In genomic region chr2:65619781-65620180, GRCm38 (mm10) we compare ENCODE assay signal across 9 mouse cellular contexts. TPM values are rescaled to one million over a fixed set of nuclear protein-coding genes. Genes with fewer than 3 reads are reported as not detected.
DNase-seq lines count a peak whose midpoint lies in the region; ATAC-seq lines count a peak whose summit lies in the region.
"Had no signal": no experiment of that assay in that cellular context is flagged by ENCODE, and none has a peak within 500 bp of the region (broad histone marks: within the 10 kb centered on the region; RNA-seq: fewer than 3 reads in every experiment).

No protein-coding gene starts in this region.

- no peak for ATAC-seq in hindbrain, embryonic 11.5 days (ENCODE audit: low FRiP score)
- no peak for ATAC-seq in hindbrain, embryonic 13.5 days (ENCODE audit: low FRiP score)

- peak; percentile 72 for DNase-seq in hindbrain, embryonic 11.5 days (ENCODE audit: low spot score)
- DNase-seq in 416B (ENCODE audit: low read depth) (peak; percentile 37), adipocyte (ENCODE audit: low spot score) (peak; percentile 76)
- peak; percentile 79 for DNase-seq in kidney, postnatal 10 days
- no peak for DNase-seq in layer of hippocampus, postnatal 14 days (ENCODE audit: low spot score in 2 of 2)
- no peak for DNase-seq in frontal cortex, postnatal 10 days (ENCODE audit: low spot score in 2 of 2)
- no peak for DNase-seq in cerebellum, postnatal 4 days (ENCODE audit: low spot score in 2 of 2)

- no peaks in the 10 kb centered on the region for H3K9me3 ChIP-seq in hindbrain, embryonic 11.5 days (ENCODE audit: control insufficient read depth, low read length)
- H3K9me3 ChIP-seq in hindbrain, embryonic 13.5 days = no peaks in the 10 kb centered on the region
- H3K9me3 ChIP-seq: heart, embryonic 15.5 days had no signal

- WGBS in hindbrain, embryonic 11.5 days = 25% methylated on average over 5 of the region's 5 CpGs
- WGBS in hindbrain, embryonic 13.5 days = 26% methylated on average over 5 of the region's 5 CpGs

- H3K36me3 ChIP-seq in hindbrain, embryonic 11.5 days (ENCODE audit: control insufficient read depth, insufficient read depth, low read length) = no peaks in the 10 kb centered on the region
- no peaks in the 10 kb centered on the region for H3K36me3 ChIP-seq in hindbrain, embryonic 13.5 days
- H3K36me3 ChIP-seq: heart, embryonic 15.5 days had no signal

- no peak overlapping the region for H3K27ac ChIP-seq in hindbrain, embryonic 11.5 days (ENCODE audit: low read depth, low read length)
- no peak overlapping the region for H3K27ac ChIP-seq in hindbrain, embryonic 13.5 days
- H3K27ac ChIP-seq: heart, embryonic 15.5 days had no signal

- H3K4me2 ChIP-seq in hindbrain, embryonic 11.5 days (replicated peaks; ENCODE audit: low read depth, low read length) = no peak overlapping the region
- no peak overlapping the region for H3K4me2 ChIP-seq in hindbrain, embryonic 13.5 days
- H3K4me2 ChIP-seq: heart, embryonic 15.5 days had no signal

- no peak overlapping the region for H3K4me3 ChIP-seq in hindbrain, embryonic 11.5 days (ENCODE audit: low read depth, low read length)
- H3K4me3 ChIP-seq in hindbrain, embryonic 13.5 days = no peak overlapping the region
- H3K4me3 ChIP-seq: heart, embryonic 15.5 days had no signal

- no peak overlapping the region for H3K9ac ChIP-seq in hindbrain, embryonic 11.5 days (ENCODE audit: low read depth, low read length)
- H3K9ac ChIP-seq in hindbrain, embryonic 13.5 days = no peak overlapping the region
- H3K9ac ChIP-seq: heart, embryonic 15.5 days had no signal

- no peaks in the 10 kb centered on the region for H3K4me1 ChIP-seq in hindbrain, embryonic 11.5 days (replicated peaks; ENCODE audit: control insufficient read depth, insufficient read depth, low read length)
- peaks cover 15% of the 10 kb centered on the region for H3K4me1 ChIP-seq in hindbrain, embryonic 13.5 days (replicated peaks)
- H3K4me1 ChIP-seq: heart, embryonic 15.5 days had no signal

- H3K27me3 ChIP-seq in hindbrain, embryonic 11.5 days (ENCODE audit: control insufficient read depth, insufficient read depth, low read length) = no peaks in the 10 kb centered on the region
- H3K27me3 ChIP-seq in hindbrain, embryonic 13.5 days = no peaks in the 10 kb centered on the region
- H3K27me3 ChIP-seq: heart, embryonic 15.5 days had no signal

RNA-seq across cellular contexts. Expression of gene Scn2a, which starts 0.8 kb away (rescaled TPM):
- 9.8 and 16.6 TPM in 2 replicates for polyA plus RNA-seq in hindbrain, embryonic 11.5 days (2014; fragmentation: Nextera tagmentation; extraction: Ambion mirVana)
- 37.1 and 38.6 TPM in 2 replicates for polyA plus RNA-seq in hindbrain, embryonic 13.5 days (2015; fragmentation: Nextera tagmentation; extraction: Ambion mirVana)
- 100 to 1,000 TPM; 271 to 284 TPM for total RNA-seq in layer of hippocampus, postnatal 14 days (2021)

RNA-seq across cellular contexts. Expression of gene Scn3a, which starts 52.4 kb away (rescaled TPM):
- 33.2 and 34.4 TPM in 2 replicates for polyA plus RNA-seq in hindbrain, embryonic 11.5 days (2014; fragmentation: Nextera tagmentation; extraction: Ambion mirVana)
- 51.3 and 57.4 TPM in 2 replicates for polyA plus RNA-seq in hindbrain, embryonic 13.5 days (2015; fragmentation: Nextera tagmentation; extraction: Ambion mirVana)
- 10 to 100 TPM; 39.7 to 43.6 TPM for total RNA-seq in layer of hippocampus, postnatal 14 days (2021)

Comparison
In these comparisons a context has a peak if more than half of its experiments do, and no peak if none do; other contexts are left out.
1. DNase-seq: peak in hindbrain, embryonic 11.5 days (single experiment), 416B (single experiment), adipocyte (single experiment) and kidney, postnatal 10 days (single experiment); none in layer of hippocampus, postnatal 14 days (0 of 2), frontal cortex, postnatal 10 days (0 of 2) and cerebellum, postnatal 4 days (0 of 2).